16 mouse cellular contexts compared by ENCODE assay signal in genomic region chr2:115758542-115758941, GRCm38 (mm10).
DNase-seq lines count a peak whose midpoint lies in the region; ATAC-seq and TF ChIP-seq lines count a peak whose summit lies in the region.
"Had no signal": no experiment of that assay in that cellular context is flagged by ENCODE, and none has a peak within 500 bp of the region (broad histone marks: within the 10 kb centered on the region; RNA-seq: fewer than 3 reads in every experiment).

No protein-coding gene starts in this region.

- H3K4me1 ChIP-seq in heart, embryonic 10.5 days = peaks cover 21% of the 10 kb centered on the region
- no peaks in the 10 kb centered on the region for H3K4me1 ChIP-seq in midbrain, embryonic 11.5 days (ENCODE audit: control insufficient read depth, insufficient read depth, low read length)
- no peaks in the 10 kb centered on the region for H3K4me1 ChIP-seq in midbrain, embryonic 16.5 days (ENCODE audit: control insufficient read depth, insufficient read depth, low read length)
- H3K4me1 ChIP-seq in liver, embryonic 14.5 days (replicated peaks; ENCODE audit: control insufficient read depth in 2 of 2, insufficient read depth in 2 of 2, low read length in 1 of 2) = peaks cover 0 to 9% of the 10 kb centered on the region in 2 experiments; a peak in 1 of 4 replicates
- H3K4me1 ChIP-seq: limb, embryonic 15.5 days had no signal

- WGBS in heart, embryonic 10.5 days = 74% methylated on average over 6 of the region's 6 CpGs
- WGBS in midbrain, embryonic 11.5 days = 81% methylated on average over 6 of the region's 6 CpGs
- WGBS in midbrain, embryonic 16.5 days = 87% methylated on average over 6 of the region's 6 CpGs
- 54% methylated on average over 6 of the region's 6 CpGs for WGBS in liver, embryonic 14.5 days (ENCODE audit: insufficient replicate concordance)

- H3K27ac ChIP-seq in heart, embryonic 10.5 days = no peak overlapping the region
- H3K27ac ChIP-seq in midbrain, embryonic 11.5 days (ENCODE audit: low read depth, low read length) = no peak overlapping the region
- no peak overlapping the region for H3K27ac ChIP-seq in midbrain, embryonic 16.5 days (ENCODE audit: low read length)
- H3K27ac ChIP-seq in liver, embryonic 14.5 days = no peak overlapping the region
- no peak overlapping the region for H3K27ac ChIP-seq in left cerebral cortex, adult 2 months
- H3K27ac ChIP-seq: limb, embryonic 15.5 days; macrophage had no signal

- no peaks in the 10 kb centered on the region for H3K27me3 ChIP-seq in heart, embryonic 10.5 days (ENCODE audit: insufficient read depth, poor library complexity, severe bottlenecking)
- H3K27me3 ChIP-seq in midbrain, embryonic 11.5 days (ENCODE audit: control insufficient read depth, insufficient read depth, low read length) = no peaks in the 10 kb centered on the region
- H3K27me3 ChIP-seq in midbrain, embryonic 16.5 days (ENCODE audit: control insufficient read depth, insufficient read depth, low read depth, low read length) = no peaks in the 10 kb centered on the region
- no peaks in the 10 kb centered on the region for H3K27me3 ChIP-seq in liver, embryonic 14.5 days (ENCODE audit: control insufficient read depth, insufficient read depth, low read length)
- H3K27me3 ChIP-seq: limb, embryonic 15.5 days had no signal

- no peak for ATAC-seq in midbrain, embryonic 11.5 days (ENCODE audit: low FRiP score)
- ATAC-seq in midbrain, embryonic 16.5 days = no peak
- no peak for ATAC-seq in liver, embryonic 14.5 days (ENCODE audit: insufficient read depth)
- ATAC-seq: hindbrain, embryonic 16.5 days had no signal

- H3K4me2 ChIP-seq in midbrain, embryonic 11.5 days = no peak overlapping the region
- no peak overlapping the region for H3K4me2 ChIP-seq in midbrain, embryonic 16.5 days (ENCODE audit: low read length)
- H3K4me2 ChIP-seq in liver, embryonic 14.5 days (ENCODE audit: low read depth) = no peak overlapping the region
- H3K4me2 ChIP-seq: limb, embryonic 15.5 days had no signal

- H3K9ac ChIP-seq in midbrain, embryonic 11.5 days (ENCODE audit: low read length) = no peak overlapping the region
- no peak overlapping the region for H3K9ac ChIP-seq in midbrain, embryonic 16.5 days (ENCODE audit: low read depth, low read length)
- no peak overlapping the region for H3K9ac ChIP-seq in liver, embryonic 14.5 days (replicated peaks)
- H3K9ac ChIP-seq: limb, embryonic 15.5 days had no signal

- TF ChIP-seq CTCF in liver, embryonic 14.5 days (IDR thresholded peaks at IDR 0.05; ENCODE audit: low read depth) = no peak
- TF ChIP-seq CTCF in left cerebral cortex, adult 2 months (IDR thresholded peaks at IDR 0.05) = no peak

- intact Hi-C loops in left cerebral cortex, adult 2 months (cut with DNase I) = no loop called here

- no peak for TF ChIP-seq EP300 in liver, embryonic 14.5 days (IDR thresholded peaks at IDR 0.05; ENCODE audit: low read depth)

- no peak overlapping the region for H3K4me3 ChIP-seq in heart, embryonic 10.5 days
- no peak overlapping the region for H3K4me3 ChIP-seq in midbrain, embryonic 11.5 days (ENCODE audit: low read depth, low read length)
- H3K4me3 ChIP-seq in midbrain, embryonic 16.5 days (ENCODE audit: low read depth, low read length) = no peak overlapping the region
- no peak overlapping the region for H3K4me3 ChIP-seq in liver, embryonic 14.5 days (ENCODE audit: insufficient read depth in 1 of 2, low read depth in 2 of 2, low read length in 2 of 2)
- H3K4me3 ChIP-seq in left cerebral cortex, adult 2 months = no peak overlapping the region
- H3K4me3 ChIP-seq: limb, embryonic 15.5 days had no signal

- no peaks in the 10 kb centered on the region for H3K36me3 ChIP-seq in heart, embryonic 10.5 days
- no peaks in the 10 kb centered on the region for H3K36me3 ChIP-seq in midbrain, embryonic 11.5 days (ENCODE audit: control insufficient read depth, insufficient read depth, low read length)
- H3K36me3 ChIP-seq in midbrain, embryonic 16.5 days (ENCODE audit: control insufficient read depth, insufficient read depth, low read length) = no peaks in the 10 kb centered on the region
- H3K36me3 ChIP-seq in liver, embryonic 14.5 days (replicated peaks; ENCODE audit: control insufficient read depth, insufficient read depth, low read depth) = no peaks in the 10 kb centered on the region
- H3K36me3 ChIP-seq: limb, embryonic 15.5 days had no signal

- DNase-seq in heart, adult 11 months = peak; percentile 53
- DNase-seq in heart, embryonic 10.5 days (ENCODE audit: low spot score) = no peak
- peak; percentile 78 for DNase-seq in midbrain, embryonic 11.5 days (ENCODE audit: low spot score, missing footprints)
- DNase-seq in liver, embryonic 14.5 days (ENCODE audit: low read depth in 3 of 3, low spot score in 3 of 3) = peak in 2 of 3 experiments; percentile 7 to 9
- DNase-seq in left cerebral cortex, adult 2 months (ENCODE audit: extremely low spot score in 1 of 2, low spot score in 2 of 2) = no peak
- no peak for DNase-seq in urinary bladder, postnatal 4 days (ENCODE audit: low spot score in 2 of 2)
- no peak for DNase-seq in ovary, adult 18-20 months (ENCODE audit: low spot score)
- DNase-seq: cerebellum, adult 9-11 months; gastrocnemius, postnatal 14 days; heart, postnatal 4 days; midbrain, embryonic 14.5 days; thymus, postnatal 14 days had no signal

- H3K9me3 ChIP-seq in heart, embryonic 10.5 days = no peaks in the 10 kb centered on the region
- no peaks in the 10 kb centered on the region for H3K9me3 ChIP-seq in midbrain, embryonic 11.5 days (ENCODE audit: control insufficient read depth, low read length)
- no peaks in the 10 kb centered on the region for H3K9me3 ChIP-seq in midbrain, embryonic 16.5 days (replicated peaks; ENCODE audit: control insufficient read depth, low read length, poor library complexity, severe bottlenecking)
- H3K9me3 ChIP-seq in liver, embryonic 14.5 days (ENCODE audit: control insufficient read depth, low read length) = no peaks in the 10 kb centered on the region
- H3K9me3 ChIP-seq: limb, embryonic 15.5 days had no signal

Comparison
In these comparisons a context has a peak if more than half of its experiments do, and no peak if none do; other contexts are left out.
1. DNase-seq: peak in heart, adult 11 months (single experiment), midbrain, embryonic 11.5 days (single experiment) and liver, embryonic 14.5 days (2 of 3); none in heart, embryonic 10.5 days (single experiment), left cerebral cortex, adult 2 months (0 of 2), urinary bladder, postnatal 4 days (0 of 2) and ovary, adult 18-20 months (single experiment).